Mouse (Mus musculus) myocyte (in vitro differentiated cells): ENCODE results near the gene Lamb1.

Experiments
- CEBPB ChIP-seq: IDR thresholded peaks from 2 replicates; pipeline ENCODE4 v1.6.1; 2011; ENCODE audit warnings: mild to moderate bottlenecking, moderate library complexity; ENCODE audit not compliant: poor library complexity, insufficient read depth, severe bottlenecking
- MAX ChIP-seq: IDR thresholded peaks from one replicate; pipeline ENCODE4 v1.6.1; 2011; ENCODE audit warnings: low read depth, mild to moderate bottlenecking, control low read depth
- MYOD1 ChIP-seq, 3 experiments: IDR thresholded peaks; one replicate each; pipeline ENCODE4 v1.6.1; 2011; ENCODE audit warnings: control low read depth in 2 of 3, low read depth in 2 of 3, mild to moderate bottlenecking in 2 of 3, moderate library complexity in 1 of 3; ENCODE audit not compliant: insufficient read length in 2 of 3, control insufficient read depth in 1 of 3
- MYOG ChIP-seq, 3 experiments: IDR thresholded peaks; one replicate each; pipeline ENCODE4 v1.6.1; 2011; ENCODE audit warnings: control low read depth in 2 of 3, low read depth in 2 of 3, mild to moderate bottlenecking in 2 of 3; ENCODE audit not compliant: insufficient read length in 2 of 3, control insufficient read depth in 1 of 3, insufficient read depth in 1 of 3
- POLR2A ChIP-seq: IDR thresholded peaks from one replicate; pipeline ENCODE4 v1.6.1; 2011; ENCODE audit warnings: low read depth, mild to moderate bottlenecking, control low read depth, moderate library complexity; ENCODE audit not compliant: insufficient read length
- POLR2AphosphoS2 ChIP-seq: IDR thresholded peaks from one replicate; pipeline ENCODE4 v1.6.1; 2011; ENCODE audit warnings: low read depth, control low read depth; ENCODE audit not compliant: insufficient read length
- REST ChIP-seq: IDR thresholded peaks from one replicate; pipeline ENCODE4 v1.6.1; 2011; ENCODE audit warnings: mild to moderate bottlenecking, control low read depth, moderate library complexity; ENCODE audit not compliant: insufficient read depth, insufficient read length
- TCF12 ChIP-seq: IDR thresholded peaks from one replicate; pipeline ENCODE4 v1.6.1; 2011; ENCODE audit warnings: mild to moderate bottlenecking, control low read depth; ENCODE audit not compliant: poor library complexity, insufficient read depth, severe bottlenecking
- USF1 ChIP-seq: IDR thresholded peaks from one replicate; pipeline ENCODE4 v1.6.1; 2011; ENCODE audit warnings: low read depth, mild to moderate bottlenecking, control low read depth, moderate library complexity

GRCm38 (mm10) chr12:31318409-31318963, 53.5 kb downstream of the Lamb1 start:
- TF ChIP-seq POLR2AphosphoS2 (no peak), USF1 (no peak), CEBPB (no peak), MYOG (IDR thresholded peaks at IDR 0.05; ENCODE audit: control insufficient read depth in 1 of 3, insufficient read depth in 1 of 3, insufficient read length in 2 of 3, low read depth in 2 of 3) (no peak), REST (no peak), MAX (no peak), POLR2A (no peak), MYOD1 (IDR thresholded peaks at IDR 0.05; ENCODE audit: control insufficient read depth in 1 of 3, insufficient read length in 2 of 3, low read depth in 2 of 3) (no peak), TCF12 (no peak)
